Mouse (Mus musculus): ENCODE measurements at regions not wholly inside any gene's neighbourhood (a gene's known extent, or its start where the extent isn't known, plus 50 kb on each side); places are given as distances from the start of the nearest gene placed in this dataset.

GRCm38 (mm10) chr19:21146860-21147390 lies 125.2 kb upstream of the Zfand5 start:
- no peak for DNase-seq (ENCODE audit: low spot score)

GRCm38 (mm10) chr19:21144659-21145283 lies 127.3 kb upstream of the Zfand5 start:
- DNase-seq (ENCODE audit: low spot score), result no peak

- DNase-seq (ENCODE audit: low spot score), result no peak
These were observed 128.0 kb upstream of the Zfand5 start for GRCm38 (mm10) chr19:21143970-21144595.

- no peak for DNase-seq (ENCODE audit: low spot score)
These were observed 131.6 kb upstream of the Zfand5 start for GRCm38 (mm10) chr19:21140456-21140855.

- DNase-seq (ENCODE audit: low spot score), result no peak
These were observed 133.0 kb upstream of the Zfand5 start for GRCm38 (mm10) chr19:21138998-21139495.

GRCm38 (mm10) chr19:21136756-21137155 lies 135.3 kb upstream of the Zfand5 start:
- no peak for DNase-seq (ENCODE audit: low spot score)

GRCm38 (mm10) chr19:21135998-21136380 lies 136.1 kb upstream of the Zfand5 start:
- no peak for DNase-seq (ENCODE audit: low spot score)

GRCm38 (mm10) chr19:21135297-21135997 lies 136.6 kb upstream of the Zfand5 start:
- no peak for DNase-seq (ENCODE audit: low spot score)

- no peak for DNase-seq (ENCODE audit: low spot score)
These were observed 142.4 kb upstream of the Zfand5 start for GRCm38 (mm10) chr19:21129653-21130052.

- DNase-seq (ENCODE audit: low spot score), result no peak
These were observed 144.9 kb upstream of the Zfand5 start for GRCm38 (mm10) chr19:21127079-21127745.

- DNase-seq (ENCODE audit: low spot score), result no peak
These were observed 145.4 kb upstream of the Zfand5 start for GRCm38 (mm10) chr19:21126670-21127069.

- DNase-seq (ENCODE audit: low spot score), result no peak
These were observed 152.6 kb upstream of the Zfand5 start for GRCm38 (mm10) chr19:21119477-21119876.

GRCm38 (mm10) chr19:21118782-21119181 lies 153.3 kb upstream of the Zfand5 start:
- DNase-seq (ENCODE audit: low spot score), result no peak

GRCm38 (mm10) chr19:21115693-21116092 lies 156.4 kb upstream of the Zfand5 start:
- DNase-seq (ENCODE audit: low spot score), result no peak

- no peak for DNase-seq (ENCODE audit: low spot score)
These were observed 157.8 kb upstream of the Tmc1 start for GRCm38 (mm10) chr19:21111836-21112235.

GRCm38 (mm10) chr19:21108311-21108710 lies 154.3 kb upstream of the Tmc1 start:
- no peak for DNase-seq (ENCODE audit: low spot score)

- no peak for DNase-seq (ENCODE audit: low spot score)
These were observed 153.7 kb upstream of the Tmc1 start for GRCm38 (mm10) chr19:21107741-21108140.

- no peak for DNase-seq (ENCODE audit: low spot score)
These were observed 153.3 kb upstream of the Tmc1 start for GRCm38 (mm10) chr19:21107275-21107674.

- no peak for DNase-seq (ENCODE audit: low spot score)
These were observed 152.8 kb upstream of the Tmc1 start for GRCm38 (mm10) chr19:21106766-21107165.

- DNase-seq (ENCODE audit: low spot score), result no peak
These were observed 152.3 kb upstream of the Tmc1 start for GRCm38 (mm10) chr19:21106241-21106669.

GRCm38 (mm10) chr19:21105004-21105403 lies 151.0 kb upstream of the Tmc1 start:
- DNase-seq (ENCODE audit: low spot score), result no peak

- DNase-seq (ENCODE audit: low spot score), result no peak
These were observed 150.5 kb upstream of the Tmc1 start for GRCm38 (mm10) chr19:21104462-21104936.

Measured in MN1 (cell line).